Mouse (Mus musculus) small intestine, adult 2 months (tissue): ENCODE results near the gene Prkg1.

ENCODE experiments used
- CTCF ChIP-seq: fragments of 200-500 bp; IDR thresholded peaks from 2 replicates; pipeline ENCODE4 v1.5.1; 2012; ENCODE audit warnings: low read depth, mild to moderate bottlenecking, control low read depth, inconsistent platforms, low read length, moderate library complexity, mixed read lengths; ENCODE audit not compliant: insufficient replicate concordance, insufficient read length; ENCODE audit errors: extremely low read depth
- POLR2A ChIP-seq: fragments of 200-500 bp; IDR thresholded peaks from 2 replicates; pipeline ENCODE4 v1.6.1; 2012; ENCODE audit warnings: low read depth, mild to moderate bottlenecking, control low read depth, inconsistent platforms, low read length, moderate library complexity

- TF ChIP-seq POLR2A, result no peak
- TF ChIP-seq CTCF, result no peak
Measured at GRCm38 (mm10) chr19:31223457-31223856, 541.4 kb downstream of the Prkg1 start.
